Mouse (Mus musculus) kidney, postnatal 0 days (tissue): ENCODE measurements at regions not wholly inside any gene's neighbourhood (a gene's known extent, or its start where the extent isn't known, plus 50 kb on each side); places are given as distances from the start of the nearest gene placed in this dataset.
A peak's percentile ranks its signal among the peaks of the same experiment; 100 is the strongest.

ENCODE experiments used
- ATAC-seq: fragments of 200-750 bp; cut with Nextera tagmentation; replicated peaks from 2 replicates; pipeline ENCODE4 v1.8.0; 2017; ENCODE audit warnings: low read depth, moderate number of reproducible peaks, moderate TSS enrichment, moderate library complexity; ENCODE audit not compliant: low FRiP score
- DNase-seq: peaks from one replicate; pipeline ENCODE4 v3.0.0-alpha.2; 2016; ENCODE audit warnings: low spot score
- H3K27ac ChIP-seq: fragments of 300-500 bp; sonication (generic); 2 replicates; pipeline ENCODE4 v1.5.1; 2014; ENCODE audit warnings: mild to moderate bottlenecking
- H3K27me3 ChIP-seq: fragments of 300-500 bp; sonication (generic); 2 replicates; pipeline ENCODE4 v1.6.1; 2014; ENCODE audit warnings: low read length, mixed read lengths; ENCODE audit not compliant: insufficient read depth
- H3K36me3 ChIP-seq: fragments of 300-500 bp; sonication (generic); 2 replicates; pipeline ENCODE4 v1.6.1; 2014; ENCODE audit warnings: low read length, mixed read lengths; ENCODE audit not compliant: insufficient read depth
- H3K4me1 ChIP-seq: fragments of 300-500 bp; sonication (generic); replicated peaks from 2 replicates; pipeline ENCODE4 v1.6.1; 2014; ENCODE audit warnings: antibody characterized with exemption, low read length, mixed read lengths; ENCODE audit not compliant: insufficient read depth
- H3K4me2 ChIP-seq: fragments of 300-500 bp; sonication (generic); 2 replicates; pipeline ENCODE4 v1.6.1; 2014; ENCODE audit warnings: mild to moderate bottlenecking, low read length, moderate library complexity, mixed read lengths
- H3K4me3 ChIP-seq: fragments of 300-500 bp; sonication (generic); replicated peaks from 2 replicates; pipeline ENCODE4 v1.5.1; 2014; ENCODE audit warnings: low read depth, low read length
- H3K9ac ChIP-seq: fragments of 300-500 bp; sonication (generic); 2 replicates; pipeline ENCODE4 v1.6.1; 2014; ENCODE audit warnings: low read depth, low read length
- H3K9me3 ChIP-seq: fragments of 300-500 bp; sonication (generic); replicated peaks from 2 replicates; pipeline ENCODE4 v1.6.1; 2016; ENCODE audit warnings: low read length, inconsistent platforms, mixed read lengths
- CTCF ChIP-seq: IDR thresholded peaks from 2 replicates; pipeline ENCODE4 v1.5.1; 2016; ENCODE audit warnings: antibody characterized with exemption, low read depth, mild to moderate bottlenecking, moderate library complexity
- WGBS: fragments of 180-500 bp; shearing (Covaris S2); extraction: QIAGEN DNeasy Blood & Tissue Kit; methylation state at CpG from one replicate; pipeline ENCODE4 v1.1.7; 2014; 5-methylcytosine and 5-hydroxymethylcytosine counted together

DNA sequence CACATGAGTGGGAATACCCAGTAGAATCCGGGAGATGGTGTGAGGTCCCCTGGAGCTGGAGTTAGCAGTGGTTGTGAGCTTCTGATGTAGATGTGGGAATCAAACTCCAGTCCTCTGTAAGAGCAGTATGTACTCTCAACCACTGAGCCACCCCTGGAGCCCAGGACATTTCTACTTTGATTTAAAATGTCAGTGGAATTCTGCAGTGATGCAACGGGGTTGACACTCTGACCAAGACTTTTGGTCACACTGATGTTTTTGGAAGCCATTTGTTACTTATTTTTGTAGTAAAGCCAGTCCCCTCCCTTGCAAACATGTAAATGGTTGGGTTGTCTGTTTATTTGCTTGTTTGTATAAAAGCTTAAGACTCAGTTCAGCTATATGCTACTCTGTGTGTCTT is 53.6 kb upstream of the Bcl6 start:
- Histone ChIP-seq H3K36me3 (no peaks in the 10 kb centered on the region), H3K4me1 (no peaks in the 10 kb centered on the region), H3K9ac (no peak overlapping the region), H3K27me3 (no peaks in the 10 kb centered on the region), H3K27ac (no peak overlapping the region), H3K9me3 (no peaks in the 10 kb centered on the region), H3K4me2 (no peak overlapping the region), H3K4me3 (no peak overlapping the region)
- TF ChIP-seq CTCF: no peak
- DNase-seq (no peak), ATAC-seq (no peak)
- WGBS: 77% methylated on average over 2 of the region's 2 CpGs

DNA sequence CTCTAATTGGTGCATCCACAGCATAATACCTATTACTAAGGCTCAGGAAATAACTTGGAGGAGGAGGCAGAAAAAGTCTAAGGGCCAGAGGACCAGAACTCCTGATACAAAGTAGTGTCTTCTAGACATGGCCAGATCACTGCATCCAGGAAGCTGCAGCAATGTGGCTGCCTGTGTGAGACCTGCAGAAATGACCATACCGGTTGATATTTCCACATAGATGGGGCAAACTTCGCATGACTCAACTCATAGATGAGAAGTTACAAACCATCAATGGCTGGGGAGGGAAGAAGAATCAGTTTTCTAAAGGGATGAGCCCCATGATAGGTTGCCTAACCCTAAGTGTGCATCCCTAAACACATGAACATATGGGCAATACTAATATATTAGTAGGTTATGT is 52.8 kb upstream of the Bcl6 start:
- 88% methylated on average over 2 of the region's 2 CpGs for WGBS
- Histone ChIP-seq H3K9me3 (no peaks in the 10 kb centered on the region), H3K4me1 (no peaks in the 10 kb centered on the region), H3K27ac (no peak overlapping the region), H3K9ac (no peak overlapping the region), H3K36me3 (no peaks in the 10 kb centered on the region), H3K4me3 (no peak overlapping the region), H3K27me3 (no peaks in the 10 kb centered on the region), H3K4me2 (no peak overlapping the region)
- ATAC-seq (no peak), DNase-seq (no peak)
- TF ChIP-seq CTCF: no peak

DNA sequence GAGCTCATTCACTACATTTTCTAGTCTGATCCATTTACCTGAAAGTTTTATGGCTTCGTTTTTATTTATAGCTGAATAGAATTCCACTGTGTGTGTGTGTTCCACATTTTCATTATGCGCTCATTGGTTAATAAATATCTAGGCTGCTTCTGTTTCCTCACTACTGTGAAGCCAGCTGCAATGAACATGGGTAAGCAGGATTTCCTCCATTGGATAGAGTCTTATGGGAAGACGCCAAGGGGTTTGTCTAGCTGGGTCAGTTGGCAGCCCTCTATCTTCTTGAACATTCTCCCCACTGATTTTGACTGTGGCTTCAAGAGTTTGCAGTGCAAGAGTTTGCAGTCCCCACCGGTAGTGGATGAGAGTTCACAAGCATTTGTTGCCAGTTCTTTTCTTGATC is 51.1 kb upstream of the Bcl6 start:
- no peaks in the 10 kb centered on the region for H3K4me1 ChIP-seq
- H3K27me3 ChIP-seq: no peaks in the 10 kb centered on the region
- TF ChIP-seq CTCF: no peak
- no peaks in the 10 kb centered on the region for H3K9me3 ChIP-seq
- no peak overlapping the region for H3K4me2 ChIP-seq
- H3K9ac ChIP-seq: no peak overlapping the region
- WGBS: 55% methylated on average over 4 of the region's 4 CpGs
- H3K27ac ChIP-seq: 0 out of 2 replicates have a peak overlapping the region, but pooled peaks have one; percentile 13
- DNase-seq: peak; percentile 47
- H3K4me3 ChIP-seq: no peak overlapping the region
- no peak for ATAC-seq
- no peaks in the 10 kb centered on the region for H3K36me3 ChIP-seq
